Mouse (Mus musculus) intestine, postnatal 0 days (tissue): Measurements from ENCODE around the gene Gm1043. TPM values are rescaled to one million over a fixed set of nuclear protein-coding genes. Genes with fewer than 3 reads are reported as not detected.

ENCODE experiments used
- ATAC-seq: fragments of 200-750 bp; cut with Nextera tagmentation; 2 replicates; pipeline ENCODE4 v1.8.0; 2017; ENCODE audit warnings: mild to moderate bottlenecking, moderate TSS enrichment, moderate library complexity
- H3K27ac ChIP-seq: fragments of 300-500 bp; sonication (generic); 2 replicates; pipeline ENCODE4 v1.5.1; 2014; ENCODE audit warnings: mild to moderate bottlenecking, low read depth, low read length, moderate library complexity
- H3K27me3 ChIP-seq: fragments of 300-500 bp; sonication (generic); replicated peaks from 2 replicates; pipeline ENCODE4 v1.6.1; 2014; ENCODE audit warnings: low read length, mixed read lengths; ENCODE audit not compliant: control insufficient read depth, insufficient read depth
- H3K36me3 ChIP-seq: fragments of 300-500 bp; sonication (generic); 2 replicates; pipeline ENCODE4 v1.6.1; 2014; ENCODE audit warnings: mild to moderate bottlenecking, moderate library complexity; ENCODE audit not compliant: control insufficient read depth, insufficient read depth
- H3K4me1 ChIP-seq: fragments of 300-500 bp; sonication (generic); replicated peaks from 2 replicates; pipeline ENCODE4 v1.6.1; 2014; ENCODE audit warnings: antibody characterized with exemption, low read length, mixed read lengths; ENCODE audit not compliant: control insufficient read depth, insufficient read depth
- H3K4me2 ChIP-seq: fragments of 300-500 bp; sonication (generic); replicated peaks from 2 replicates; pipeline ENCODE4 v1.6.1; 2014; ENCODE audit warnings: low read depth, mild to moderate bottlenecking, moderate library complexity
- H3K4me3 ChIP-seq: fragments of 300-500 bp; sonication (generic); 2 replicates; pipeline ENCODE4 v1.5.1; 2014; ENCODE audit warnings: low read depth, low read length
- H3K9ac ChIP-seq: fragments of 300-500 bp; sonication (generic); 2 replicates; pipeline ENCODE4 v1.6.1; 2014; ENCODE audit warnings: mild to moderate bottlenecking, low read depth, low read length
- H3K9me3 ChIP-seq: fragments of 300-500 bp; sonication (generic); 2 replicates; pipeline ENCODE4 v1.6.1; 2016; ENCODE audit warnings: mixed run types; ENCODE audit not compliant: control insufficient read depth
- CTCF ChIP-seq: sonication (generic); IDR thresholded peaks from 2 replicates; pipeline ENCODE4 v1.5.1; 2016; ENCODE audit warnings: low read depth, mild to moderate bottlenecking, control low read depth, antibody characterized with exemption, moderate library complexity
- WGBS: fragments of 180-500 bp; shearing (Covaris S2); extraction: QIAGEN DNeasy Blood & Tissue Kit; methylation state at CpG from one replicate; pipeline ENCODE4 v1.1.7; 2014; 5-methylcytosine and 5-hydroxymethylcytosine counted together
- polyA plus RNA-seq: library from polyadenylated mRNA; unstranded; fragments of >200 nt; fragmentation: Nextera tagmentation; extraction: Ambion mirVana; gene quantifications from 2 replicates; pipeline ENCODE4 v1.2.1, GENCODE M21; 2015

Gene Gm1043
- polyA plus RNA-seq, 1 experiment from 2014 or later = 0.03 TPM

GRCm38 (mm10) chr5:37179872-37180271 is 94.7 kb downstream of the Gm1043 start:
- Histone ChIP-seq H3K9me3 (no peaks in the 10 kb centered on the region), H3K4me1 (no peaks in the 10 kb centered on the region), H3K27me3 (no peaks in the 10 kb centered on the region), H3K27ac (no peak overlapping the region), H3K9ac (no peak overlapping the region), H3K36me3 (no peaks in the 10 kb centered on the region), H3K4me3 (no peak overlapping the region), H3K4me2 (no peak overlapping the region)
- no peak for TF ChIP-seq CTCF
- WGBS = 95% methylated on average over 9 of the region's 9 CpGs
- no peak for ATAC-seq

GRCm38 (mm10) chr5:37180624-37181023 is 95.5 kb downstream of the Gm1043 start:
- Histone ChIP-seq H3K27ac (no peak overlapping the region), H3K4me2 (no peak overlapping the region), H3K9ac (no peak overlapping the region), H3K4me1 (no peaks in the 10 kb centered on the region), H3K27me3 (no peaks in the 10 kb centered on the region), H3K36me3 (no peaks in the 10 kb centered on the region), H3K4me3 (no peak overlapping the region), H3K9me3 (no peaks in the 10 kb centered on the region)
- peak; percentile 38; the same call in 1 of the 2 replicates for TF ChIP-seq CTCF
- 67% methylated on average over 1 of the region's 1 CpGs for WGBS
- ATAC-seq = no peak

GRCm38 (mm10) chr5:37184605-37185004 is 99.4 kb downstream of the Gm1043 start:
- ATAC-seq = no peak
- Histone ChIP-seq H3K27me3 (no peaks in the 10 kb centered on the region), H3K9me3 (no peaks in the 10 kb centered on the region), H3K4me1 (no peaks in the 10 kb centered on the region), H3K36me3 (no peaks in the 10 kb centered on the region), H3K4me3 (no peak overlapping the region), H3K9ac (no peak overlapping the region), H3K27ac (no peak overlapping the region), H3K4me2 (no peak overlapping the region)
- no peak for TF ChIP-seq CTCF
- 43% methylated on average over 7 of the region's 7 CpGs for WGBS

GRCm38 (mm10) chr5:37190378-37190777 is 105.2 kb downstream of the Gm1043 start:
- Histone ChIP-seq H3K4me2 (no peak overlapping the region), H3K4me1 (no peaks in the 10 kb centered on the region), H3K27ac (no peak overlapping the region), H3K36me3 (no peaks in the 10 kb centered on the region), H3K4me3 (no peak overlapping the region), H3K27me3 (no peaks in the 10 kb centered on the region), H3K9ac (no peak overlapping the region), H3K9me3 (no peaks in the 10 kb centered on the region)
- ATAC-seq = no peak
- WGBS = 86% methylated on average over 5 of the region's 5 CpGs
- no peak for TF ChIP-seq CTCF

GRCm38 (mm10) chr5:37196196-37196595 is 111.0 kb downstream of the Gm1043 start:
- H3K9me3 ChIP-seq = no peaks in the 10 kb centered on the region
- H3K9ac ChIP-seq = no peak overlapping the region
- no peak for TF ChIP-seq CTCF
- H3K4me2 ChIP-seq = no peak overlapping the region
- WGBS = 74% methylated on average over 8 of the region's 8 CpGs
- H3K4me1 ChIP-seq = no peaks in the 10 kb centered on the region
- H3K4me3 ChIP-seq = no peak overlapping the region
- ATAC-seq = no peak
- no peaks in the 10 kb centered on the region for H3K36me3 ChIP-seq
- H3K27me3 ChIP-seq = no peaks in the 10 kb centered on the region
- no peak overlapping the region for H3K27ac ChIP-seq

- Histone ChIP-seq H3K9ac (no peak overlapping the region), H3K36me3 (no peaks in the 10 kb centered on the region), H3K4me3 (no peak overlapping the region), H3K27ac (no peak overlapping the region), H3K27me3 (no peaks in the 10 kb centered on the region), H3K4me2 (no peak overlapping the region), H3K4me1 (no peaks in the 10 kb centered on the region), H3K9me3 (no peaks in the 10 kb centered on the region)
- no peak for TF ChIP-seq CTCF
- WGBS = 26% methylated on average over 10 of the region's 10 CpGs
- ATAC-seq = no peak
These were observed 111.6 kb downstream of the Gm1043 start for GRCm38 (mm10) chr5:37196666-37197250.

GRCm38 (mm10) chr5:37197423-37197822 is 112.3 kb downstream of the Gm1043 start:
- no peak overlapping the region for H3K4me2 ChIP-seq
- H3K27me3 ChIP-seq = no peaks in the 10 kb centered on the region
- 68% methylated on average over 3 of the region's 3 CpGs for WGBS
- H3K4me1 ChIP-seq = no peaks in the 10 kb centered on the region
- no peak for ATAC-seq
- H3K36me3 ChIP-seq = no peaks in the 10 kb centered on the region
- no peaks in the 10 kb centered on the region for H3K9me3 ChIP-seq
- no peak overlapping the region for H3K9ac ChIP-seq
- H3K4me3 ChIP-seq = no peak overlapping the region
- no peak overlapping the region for H3K27ac ChIP-seq
- TF ChIP-seq CTCF = no peak
